Mouse (Mus musculus) layer of hippocampus, adult 2 months (tissue): ENCODE data around the gene Gsdme. TPM values are rescaled to one million over a fixed set of nuclear protein-coding genes. Genes with fewer than 3 reads are reported as not detected.
A peak's percentile ranks its signal among the peaks of the same experiment; 100 is the strongest.

ENCODE experiments used
- DNase-seq, 2 experiments: peaks; one replicate each; pipeline ENCODE4 v3.0.0; 2022; ENCODE audit warnings: low spot score in 2 of 2
- H3K27ac ChIP-seq: fragments of 200-600 bp; 2 replicates; pipeline ENCODE4 v1.8.1; 2022
- H3K4me3 ChIP-seq: fragments of 200-600 bp; 2 replicates; pipeline ENCODE4 v1.8.1; 2022; ENCODE audit warnings: mild to moderate bottlenecking
- CTCF ChIP-seq: fragments of 200-600 bp; conservative IDR thresholded peaks from 2 replicates; pipeline ENCODE4 v1.8.1; 2022; ENCODE audit warnings: antibody characterized with exemption, mild to moderate bottlenecking, moderate library complexity
- total RNA-seq, 2 experiments: library from RNA; stranded (reverse); gene quantifications; 2 replicates each; pipeline ENCODE4 v1.2.3; 2021

The Gsdme gene
- total RNA-seq, 2 experiments from 2014 or later, result 10.9 to 12.4 TPM

GRCm38 (mm10) chr6:50204356-50204755 lies 59.3 kb downstream of the Gsdme start:
- no peak overlapping the region for H3K27ac ChIP-seq
- H3K4me3 ChIP-seq, result no peak overlapping the region
- TF ChIP-seq CTCF, result no peak
- no peak for DNase-seq

GRCm38 (mm10) chr6:50193851-50194250 lies 69.8 kb downstream of the Gsdme start:
- Histone ChIP-seq H3K27ac (no peak overlapping the region), H3K4me3 (no peak overlapping the region)
- TF ChIP-seq CTCF, result no peak
- no peak for DNase-seq

- no peak overlapping the region for H3K4me3 ChIP-seq
- DNase-seq, result no peak
- H3K27ac ChIP-seq, result no peak overlapping the region
- no peak for TF ChIP-seq CTCF
These were observed 70.8 kb downstream of the Gsdme start for GRCm38 (mm10) chr6:50192822-50193221.

GRCm38 (mm10) chr6:50192169-50192568 lies 71.5 kb downstream of the Gsdme start:
- DNase-seq, result no peak
- H3K27ac ChIP-seq, result no peak overlapping the region

GRCm38 (mm10) chr6:50191605-50192004 lies 72.1 kb downstream of the Gsdme start:
- H3K4me3 ChIP-seq, result no peak overlapping the region
- TF ChIP-seq CTCF, result no peak
- no peak for DNase-seq

More at GRCm38 (mm10) chr6:50192169-50192568, 71.5 kb downstream of the Gsdme start:
- no peak overlapping the region for H3K4me3 ChIP-seq
- TF ChIP-seq CTCF, result no peak

GRCm38 (mm10) chr6:50189376-50189775 lies 74.3 kb downstream of the Gsdme start:
- Histone ChIP-seq H3K27ac (no peak overlapping the region), H3K4me3 (no peak overlapping the region)
- TF ChIP-seq CTCF, result no peak
- no peak for DNase-seq

More at GRCm38 (mm10) chr6:50191605-50192004, 72.1 kb downstream of the Gsdme start:
- H3K27ac ChIP-seq, result no peak overlapping the region

- H3K27ac ChIP-seq, result no peak overlapping the region
- TF ChIP-seq CTCF, result no peak
- H3K4me3 ChIP-seq, result no peak overlapping the region
- no peak for DNase-seq
These were observed 75.7 kb downstream of the Gsdme start for GRCm38 (mm10) chr6:50187955-50188354.

- DNase-seq, result peak; percentile 24 to 32
These were observed 83.5 kb downstream of the Gsdme start for GRCm38 (mm10) chr6:50180189-50180588.

GRCm38 (mm10) chr6:50175736-50176135 lies 87.9 kb downstream of the Gsdme start:
- no peak overlapping the region for H3K4me3 ChIP-seq
- no peak for TF ChIP-seq CTCF
- DNase-seq, result no peak
- no peak overlapping the region for H3K27ac ChIP-seq

More at GRCm38 (mm10) chr6:50180189-50180588, 83.5 kb downstream of the Gsdme start:
- Histone ChIP-seq H3K4me3 (no peak overlapping the region), H3K27ac (0 out of 2 replicates have a peak overlapping the region, but pooled peaks have one; percentile 21)
- TF ChIP-seq CTCF, result peak; percentile 84

GRCm38 (mm10) chr6:50169771-50170170 lies 93.9 kb downstream of the Gsdme start:
- peak in 1 of 2 experiments; percentile 50 for DNase-seq

GRCm38 (mm10) chr6:50168821-50169220 lies 94.8 kb downstream of the Gsdme start:
- H3K4me3 ChIP-seq, result no peak overlapping the region
- DNase-seq, result no peak
- H3K27ac ChIP-seq, result peak overlapping the region; percentile 79; the same call in 1 of the 2 replicates
- no peak for TF ChIP-seq CTCF

More at GRCm38 (mm10) chr6:50169771-50170170, 93.9 kb downstream of the Gsdme start:
- TF ChIP-seq CTCF, result no peak
- no peak overlapping the region for H3K4me3 ChIP-seq
- H3K27ac ChIP-seq, result peak overlapping the region; percentile 79

GRCm38 (mm10) chr6:50163013-50163412 lies 100.6 kb downstream of the Gsdme start:
- no peak for TF ChIP-seq CTCF
- Histone ChIP-seq H3K27ac (no peak overlapping the region), H3K4me3 (no peak overlapping the region)
- no peak for DNase-seq

GRCm38 (mm10) chr6:50159842-50160241 lies 103.8 kb downstream of the Gsdme start:
- TF ChIP-seq CTCF, result no peak
- Histone ChIP-seq H3K27ac (no peak overlapping the region), H3K4me3 (no peak overlapping the region)
- no peak for DNase-seq

- Histone ChIP-seq H3K27ac (no peak overlapping the region), H3K4me3 (no peak overlapping the region)
- TF ChIP-seq CTCF, result no peak
- no peak for DNase-seq
These were observed 114.3 kb downstream of the Gsdme start for GRCm38 (mm10) chr6:50149378-50149777.
